Mouse (Mus musculus) telencephalon, adult 2 months (tissue): ENCODE results near the gene Pip5k1b.

Source experiments
- DNase-seq: peaks from one replicate; pipeline ENCODE4 v3.0.0-alpha.2; 2011; ENCODE audit warnings: low read depth, low spot score

Gene Pip5k1b

DNA sequence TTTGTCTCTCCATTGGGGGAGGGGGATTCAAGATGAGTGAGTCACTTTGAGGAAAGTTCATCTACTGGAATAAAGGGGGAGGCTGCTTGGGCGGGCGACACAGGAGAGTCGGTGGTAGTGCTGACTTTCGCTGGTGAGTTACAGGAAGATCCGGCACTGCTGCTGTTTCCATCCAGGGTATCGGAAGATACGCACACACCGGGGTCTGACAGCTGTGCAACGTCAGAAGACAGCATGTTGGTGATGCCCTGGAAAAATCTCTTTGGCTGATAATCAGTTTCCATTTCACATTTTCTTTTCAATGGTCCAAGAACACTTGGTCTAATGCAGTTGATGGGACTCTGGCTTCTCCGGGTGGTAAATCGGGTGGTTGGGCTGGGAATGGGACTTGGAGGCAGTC, 79.2 kb downstream of the Pip5k1b start:
- DNase-seq: no peak

DNA sequence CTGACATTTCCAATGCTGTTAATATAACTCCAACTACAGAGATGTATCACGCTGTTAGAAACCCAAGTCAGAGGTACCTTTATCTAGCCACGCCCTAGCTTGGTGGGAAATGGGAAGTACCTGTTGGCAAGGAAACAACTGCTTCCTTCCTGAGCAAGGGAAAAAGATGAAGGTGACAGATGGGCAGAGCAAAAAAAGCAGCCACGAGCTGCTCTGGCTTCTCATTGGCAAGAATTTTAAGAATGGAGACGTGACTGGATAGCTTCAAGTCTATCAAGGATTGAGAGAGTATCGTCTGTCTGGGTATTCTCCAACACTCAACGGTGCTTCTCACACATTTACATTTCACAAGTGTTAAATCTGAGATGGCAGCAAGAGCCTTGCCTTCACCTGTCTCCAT, 80.4 kb downstream of the Pip5k1b start:
- no peak for DNase-seq

- DNase-seq: no peak
Measured at GRCm38 (mm10) chr19:24472512-24472911, 83.2 kb downstream of the Pip5k1b start.

DNA sequence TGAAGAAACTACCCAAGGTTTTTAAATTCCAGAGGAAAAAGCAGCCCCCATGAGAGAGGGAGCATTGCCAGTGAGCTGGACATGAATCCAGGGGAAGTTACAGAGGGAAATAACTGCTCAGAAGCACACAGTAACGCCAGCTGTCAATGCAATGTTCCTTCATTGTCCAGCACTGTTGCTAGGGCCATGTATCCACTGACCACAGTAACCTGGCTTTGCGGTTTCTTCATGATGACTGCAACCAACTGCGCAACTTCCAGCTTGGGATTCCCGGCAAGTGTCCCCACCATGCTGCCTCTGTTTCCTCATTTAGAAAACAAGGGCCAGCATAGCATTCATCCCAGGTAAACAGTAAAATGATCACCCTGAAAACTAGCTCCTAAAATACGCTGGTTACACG, 84.1 kb downstream of the Pip5k1b start:
- no peak for DNase-seq

DNA sequence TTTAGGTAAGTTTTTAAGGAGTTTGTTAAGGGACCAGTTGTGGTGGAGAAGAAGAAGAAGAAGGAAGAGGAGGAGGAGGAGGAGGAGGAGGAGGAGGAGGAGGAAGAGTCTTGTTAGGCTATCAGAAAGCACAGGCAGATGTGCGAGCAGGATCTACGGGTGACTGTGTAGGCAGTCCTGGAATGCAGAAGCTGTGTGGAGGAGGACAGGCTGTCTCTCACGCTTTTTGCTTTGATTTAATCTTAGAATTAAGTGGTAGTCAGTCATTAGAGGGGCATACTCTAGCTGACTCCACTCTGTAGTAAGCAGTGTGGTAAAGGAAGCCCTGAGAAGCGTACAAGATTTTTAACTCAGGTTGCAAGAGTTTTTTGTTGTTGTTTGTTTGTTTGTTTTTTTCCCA, 86.5 kb downstream of the Pip5k1b start:
- no peak for DNase-seq

GRCm38 (mm10) chr19:24468616-24469015, 87.1 kb downstream of the Pip5k1b start:
- no peak for DNase-seq

GRCm38 (mm10) chr19:24463011-24463410, 92.7 kb downstream of the Pip5k1b start:
- DNase-seq: no peak

DNA sequence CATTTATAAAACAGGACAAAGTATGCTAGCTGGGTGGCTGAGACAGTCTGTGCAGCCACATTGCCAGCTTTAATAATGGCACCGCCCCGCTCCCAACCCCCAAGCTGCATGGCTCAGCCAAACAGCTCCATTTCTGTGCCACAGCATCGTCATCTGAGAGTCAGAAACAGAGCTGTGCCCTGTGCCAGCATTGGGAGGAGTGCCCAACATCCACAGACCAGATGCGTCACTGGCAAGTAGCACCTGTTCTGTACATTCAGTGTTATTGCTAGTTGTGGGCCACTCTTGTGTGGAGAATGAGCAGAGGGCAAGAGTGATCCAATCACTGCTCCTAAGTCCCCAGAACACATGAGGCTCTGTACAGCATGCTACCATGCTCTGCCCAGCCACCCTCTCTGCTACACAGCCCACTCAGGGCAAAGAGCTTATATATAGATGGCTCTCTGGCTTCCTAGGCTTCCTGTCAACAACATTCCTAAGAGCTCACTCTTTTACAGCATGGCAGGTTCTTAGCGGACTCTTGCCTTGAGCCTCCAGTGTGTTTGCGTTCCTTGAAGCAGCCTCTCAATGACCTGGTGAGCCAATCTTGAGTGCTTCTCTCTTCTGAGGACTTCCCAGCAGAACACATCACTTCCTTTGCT, 99.0 kb downstream of the Pip5k1b start:
- DNase-seq: peak; percentile 62

DNA sequence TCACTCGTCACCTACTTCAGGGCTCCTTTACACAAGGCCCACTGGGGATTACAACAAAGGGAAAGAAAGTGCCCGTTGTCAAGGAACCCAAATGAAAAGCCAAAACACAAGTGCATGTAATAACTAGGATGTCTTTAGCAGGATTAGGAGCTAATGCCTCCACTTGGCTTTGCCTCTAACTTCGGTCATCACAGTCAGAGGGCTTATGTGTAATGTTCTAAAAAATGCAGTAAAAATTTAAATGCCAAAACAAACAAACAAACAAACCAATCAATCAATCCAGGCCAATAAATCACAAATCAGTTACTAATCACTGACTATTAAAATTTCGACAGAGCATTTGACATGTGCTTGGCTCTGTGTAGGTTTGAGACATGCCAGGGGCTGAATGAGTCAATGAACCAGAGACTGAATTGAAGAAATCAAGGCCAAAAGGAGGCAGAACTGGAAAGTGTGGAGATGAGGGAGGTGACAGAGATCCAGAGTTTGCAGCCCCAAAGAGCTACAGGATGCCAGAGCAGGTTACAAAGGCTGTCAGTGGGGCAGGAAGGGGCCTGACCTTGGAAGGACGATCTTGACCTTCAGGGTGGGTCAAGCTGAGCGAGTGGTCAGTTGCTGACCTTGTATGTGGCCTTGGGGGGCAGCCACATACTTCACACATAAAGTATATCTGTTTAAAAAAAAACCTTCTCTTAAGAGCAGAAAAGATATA, 100.3 kb downstream of the Pip5k1b start:
- DNase-seq: no peak

- DNase-seq: no peak
Measured at GRCm38 (mm10) chr19:24454451-24454850, 101.2 kb downstream of the Pip5k1b start.

GRCm38 (mm10) chr19:24453379-24453778, 102.3 kb downstream of the Pip5k1b start:
- DNase-seq: no peak

- DNase-seq: no peak
Measured at GRCm38 (mm10) chr19:24452441-24452898, 103.2 kb downstream of the Pip5k1b start.

GRCm38 (mm10) chr19:24451626-24452025, 104.0 kb downstream of the Pip5k1b start:
- DNase-seq: no peak

DNA sequence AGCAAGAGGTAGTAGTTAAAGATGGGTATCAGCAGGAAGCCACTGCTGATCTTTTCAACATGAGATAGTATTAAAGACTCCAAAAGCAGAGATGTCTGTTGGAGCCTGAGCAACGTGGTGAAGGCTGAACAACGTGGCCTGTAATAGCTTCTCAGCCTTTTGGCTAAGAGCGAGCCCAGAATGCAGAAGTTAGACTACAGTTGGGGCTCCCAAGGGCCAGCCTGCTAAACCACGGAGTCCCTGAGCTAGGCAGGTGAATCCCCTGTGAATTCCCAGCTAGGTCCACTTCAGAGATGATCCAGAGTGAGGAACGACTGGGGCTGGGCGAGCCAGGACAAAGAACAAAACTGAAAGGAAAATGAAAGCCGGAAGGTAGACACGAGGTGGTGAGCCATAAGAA, 104.9 kb downstream of the Pip5k1b start:
- no peak for DNase-seq

- no peak for DNase-seq
Measured at GRCm38 (mm10) chr19:24444322-24444721, 111.3 kb downstream of the Pip5k1b start.

DNA sequence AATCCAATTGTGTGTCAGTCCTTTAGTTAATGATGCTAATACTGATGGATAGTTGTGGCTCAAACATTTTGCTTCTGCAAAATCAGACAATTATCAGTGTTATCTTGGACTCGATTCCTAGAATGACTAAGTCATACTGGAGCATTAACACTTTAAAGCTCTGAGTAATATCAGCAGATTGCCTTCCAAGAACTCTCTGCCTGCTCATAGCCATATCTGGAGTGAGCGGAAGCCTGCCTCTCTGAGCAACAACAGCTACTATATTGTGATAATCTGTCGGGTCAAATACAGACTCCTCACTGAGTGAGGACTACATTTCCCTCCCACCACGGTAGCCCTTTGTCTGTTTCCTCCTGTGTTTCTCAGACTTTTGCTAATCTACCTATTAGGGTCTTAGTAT, 116.0 kb downstream of the Pip5k1b start:
- no peak for DNase-seq

DNA sequence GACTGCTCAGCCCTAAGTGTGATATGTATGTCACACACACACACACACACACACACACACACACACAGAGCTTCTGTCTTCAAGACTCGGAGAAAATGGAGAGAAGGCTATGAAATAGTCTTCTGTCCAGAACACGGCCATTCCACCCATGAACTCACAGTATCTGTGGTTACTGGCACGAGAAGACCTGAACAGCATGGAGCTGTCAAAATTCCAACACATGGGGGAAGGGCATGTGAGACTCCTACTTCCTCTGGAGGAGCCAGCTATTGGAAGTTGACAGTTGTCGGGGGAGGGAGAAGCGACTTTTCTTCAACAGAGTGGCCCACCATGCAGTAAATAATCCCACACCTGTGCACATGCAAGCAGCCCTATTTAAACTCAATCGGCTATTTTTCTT, 121.4 kb downstream of the Pip5k1b start:
- no peak for DNase-seq

GRCm38 (mm10) chr19:24432447-24432846, 123.2 kb downstream of the Pip5k1b start:
- no peak for DNase-seq

- DNase-seq: no peak
Measured at GRCm38 (mm10) chr19:24431381-24431780, 124.3 kb downstream of the Pip5k1b start.

DNA sequence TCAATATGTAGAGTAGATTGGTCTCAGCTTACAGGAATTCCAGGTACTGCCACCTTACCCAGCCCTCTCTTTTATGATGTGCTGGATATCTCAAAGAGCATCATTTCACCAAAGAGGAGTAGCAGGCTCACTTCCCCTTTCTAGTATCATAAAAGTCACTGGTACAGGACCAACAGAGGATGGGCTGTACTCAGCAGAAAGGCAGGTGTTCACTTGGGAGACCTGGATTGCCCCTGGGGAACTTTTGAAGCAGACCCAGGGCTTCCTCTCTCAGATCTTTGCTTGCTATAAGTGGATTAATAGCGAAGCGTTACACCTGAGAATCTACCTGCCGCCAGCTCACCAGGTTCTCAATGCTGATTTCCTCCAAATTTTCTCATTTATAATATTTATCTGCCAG, 127.7 kb downstream of the Pip5k1b start:
- DNase-seq: no peak

DNA sequence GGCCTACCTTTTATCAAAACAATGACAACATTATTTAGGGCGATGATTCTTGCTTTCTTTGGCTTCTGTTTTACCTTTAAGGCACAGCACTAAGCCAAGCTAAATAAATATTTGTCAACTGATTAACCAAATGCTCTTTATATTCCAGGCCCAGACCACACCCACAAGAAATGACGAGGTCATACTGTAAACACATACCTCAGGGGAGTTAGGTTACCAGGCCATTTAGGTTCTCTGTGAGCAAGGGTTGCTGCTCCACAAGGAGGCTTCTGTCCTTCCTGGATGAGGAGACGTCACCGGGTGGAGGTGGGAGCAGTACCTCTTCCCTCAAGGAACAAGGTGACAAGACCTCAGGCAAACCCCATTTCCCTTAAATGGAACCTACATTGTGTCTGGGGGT, 128.4 kb downstream of the Pip5k1b start:
- no peak for DNase-seq

DNA sequence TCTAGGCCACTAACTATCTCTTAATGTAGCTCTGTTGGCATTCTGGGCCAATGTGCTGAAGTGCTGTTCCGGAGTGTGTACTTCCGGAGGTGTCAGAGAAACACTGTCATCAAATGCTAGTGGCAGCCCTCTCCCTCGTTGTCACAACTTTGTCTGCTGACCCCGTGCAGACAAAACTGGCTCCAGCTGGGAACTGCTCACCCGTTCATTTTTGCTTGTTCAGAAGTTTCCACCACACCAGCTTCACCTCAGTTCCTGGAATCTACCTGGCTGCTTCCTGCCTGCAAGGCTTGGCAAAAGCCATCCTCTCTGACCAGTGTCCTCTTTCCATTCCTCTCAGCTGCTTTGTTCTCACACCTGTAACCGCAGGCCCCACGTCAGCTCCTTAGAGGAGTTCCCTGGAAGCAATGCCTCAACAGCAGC, 128.9 kb downstream of the Pip5k1b start:
- no peak for DNase-seq

- no peak for DNase-seq
Measured at GRCm38 (mm10) chr19:24418030-24418429, 137.6 kb downstream of the Pip5k1b start.
